8 mouse cellular contexts compared by ENCODE assay signal in genomic region chr12:101026518-101026917, GRCm38 (mm10). TPM values are rescaled to one million over a fixed set of nuclear protein-coding genes. Genes with fewer than 3 reads are reported as not detected.
DNase-seq lines count a peak whose midpoint lies in the region; ATAC-seq and TF ChIP-seq lines count a peak whose summit lies in the region.

No protein-coding gene starts in this region.

- H3K4me2 ChIP-seq in lung, postnatal 0 days (replicated peaks; ENCODE audit: low read depth, low read length) = peak overlapping the region; percentile 96

- ATAC-seq in lung, postnatal 0 days = no peak

- WGBS in lung, postnatal 0 days = 47% methylated on average over 7 of the region's 7 CpGs

- no peak for TF ChIP-seq CTCF in lung, postnatal 0 days (IDR thresholded peaks at IDR 0.05)

- H3K27me3 ChIP-seq in lung, postnatal 0 days (replicated peaks; ENCODE audit: insufficient read depth, low read length) = no peaks in the 10 kb centered on the region; the same call in 1 of the 2 replicates

- no peak for TF ChIP-seq EP300 in lung, postnatal 0 days (IDR thresholded peaks at IDR 0.05)

- H3K9ac ChIP-seq in lung, postnatal 0 days (replicated peaks; ENCODE audit: low read depth) = no peak overlapping the region

- peak overlapping the region; percentile 21; the same call in 1 of the 2 replicates for H3K4me3 ChIP-seq in lung, postnatal 0 days (ENCODE audit: low read depth, low read length)

- H3K4me1 ChIP-seq in lung, postnatal 0 days (ENCODE audit: insufficient read depth, low read depth, low read length) = peaks cover 2% of the 10 kb centered on the region; the same call in 1 of the 2 replicates

- H3K36me3 ChIP-seq in lung, postnatal 0 days (ENCODE audit: insufficient read depth, low read length) = no peaks in the 10 kb centered on the region

- DNase-seq in cerebellum, postnatal 14 days = peak; percentile 39 to 43
- DNase-seq in cerebellum, adult 18-20 months = no peak
- DNase-seq in R1 (ENCODE audit: low read depth, low spot score) = peak; percentile 41
- DNase-seq in induced T-regulatory cell, adult 2 months (ENCODE audit: low read depth) = peak; percentile 81
- DNase-seq in lung, postnatal 0 days (ENCODE audit: low spot score) = peak; percentile 83
- DNase-seq in urinary bladder, postnatal 4 days (ENCODE audit: low spot score in 2 of 2) = no peak
- no peak for DNase-seq in urinary bladder, adult 18-20 months (ENCODE audit: low spot score in 2 of 2)
- DNase-seq in urinary bladder, postnatal 36 days (ENCODE audit: low spot score in 2 of 2) = no peak

- no peaks in the 10 kb centered on the region for H3K9me3 ChIP-seq in lung, postnatal 0 days (ENCODE audit: low read length)

- H3K27ac ChIP-seq in lung, postnatal 0 days (ENCODE audit: low read length) = 0 out of 2 replicates have a peak overlapping the region, but pooled peaks have one; percentile 20

RNA-seq across cellular contexts. Expression of gene Ccdc88c, which starts 2.3 kb away (rescaled TPM):
- polyA plus RNA-seq in lung, postnatal 0 days (2015; fragmentation: Nextera tagmentation; extraction: Ambion mirVana) = 6.9 and 7.4 TPM in 2 replicates

RNA-seq across cellular contexts. Expression of gene Ppp4r3a, which starts 57.0 kb away (rescaled TPM):
- 16.4 and 20.5 TPM in 2 replicates for polyA plus RNA-seq in lung, postnatal 0 days (2015; fragmentation: Nextera tagmentation; extraction: Ambion mirVana)

Comparison
In these comparisons a context has a peak if more than half of its experiments do, and no peak if none do; other contexts are left out.
1. DNase-seq: peak in cerebellum, postnatal 14 days (2 of 2), R1 (single experiment), induced T-regulatory cell, adult 2 months (single experiment) and lung, postnatal 0 days (single experiment); none in cerebellum, adult 18-20 months (0 of 2), urinary bladder, postnatal 4 days (0 of 2), urinary bladder, adult 18-20 months (0 of 2) and urinary bladder, postnatal 36 days (0 of 2).